Mouse (Mus musculus) heart, postnatal 14 days (tissue): ENCODE results near the gene Gm1604a. TPM values are rescaled to one million over a fixed set of nuclear protein-coding genes. Genes with fewer than 3 reads are reported as not detected.
"Not testable (repeated sequence)": the region's sequence is repeated elsewhere in the genome, so short reads cannot be mapped to it uniquely, and the experiment has no call there.

Experiments used
- DNase-seq, 2 experiments: peaks; one replicate each; pipeline ENCODE4 v3.0.0; 2021 to 2022
- intact Hi-C: fragments of 180-260 bp; cut with DNase I; formaldehyde crosslinking; loops from one replicate; pipeline ENCODE4 v1.15.1; 2025
- long read RNA-seq, 2 experiments: library from polyadenylated mRNA; stranded (forward); transcript quantifications; one replicate each; pipeline ENCODE4 v2.0.0; 2021
- total RNA-seq, 2 experiments: library from RNA; stranded (reverse); gene quantifications; 2 replicates each; pipeline ENCODE4 v1.2.3; 2021

Gene Gm1604a
- total RNA-seq = not detected
- long read RNA-seq, experiment 1 = 0 reads
- long read RNA-seq, experiment 2 = 0 reads

- DNase-seq, intact Hi-C loops: not testable (repeated sequence)
Measured at GRCm38 (mm10) chr17:7025257-7025656, at the start of gene Gm1604a. Gene Gm1604a, plus strand, starts transcription at chr17:7025568.

- intact Hi-C loops = not testable (repeated sequence)
- peak; percentile 70 to 75 for DNase-seq
Measured at GRCm38 (mm10) chr17:6978287-6979248, 46.8 kb upstream of the Gm1604a start, which contains the start of gene Gm49721. Gene Gm49721, plus strand, starts transcription at chr17:6978904.

GRCm38 (mm10) chr17:6979380-6979779 lies 46.0 kb upstream of the Gm1604a start:
- intact Hi-C loops, DNase-seq: not testable (repeated sequence)

- DNase-seq, intact Hi-C loops: not testable (repeated sequence)
Measured at GRCm38 (mm10) chr17:6980144-6980543, 45.2 kb upstream of the Gm1604a start.

- intact Hi-C loops, DNase-seq: not testable (repeated sequence)
Measured at GRCm38 (mm10) chr17:6986118-6986517, 39.2 kb upstream of the Gm1604a start.

GRCm38 (mm10) chr17:6995504-6995903 lies 29.9 kb upstream of the Gm1604a start:
- DNase-seq, intact Hi-C loops: not testable (repeated sequence)

GRCm38 (mm10) chr17:6996826-6997225 lies 28.5 kb upstream of the Gm1604a start:
- DNase-seq, intact Hi-C loops: not testable (repeated sequence)

- intact Hi-C loops, DNase-seq: not testable (repeated sequence)
Measured at GRCm38 (mm10) chr17:6997778-6998490, 27.4 kb upstream of the Gm1604a start.

- intact Hi-C loops, DNase-seq: not testable (repeated sequence)
Measured at GRCm38 (mm10) chr17:7001790-7002585, 23.4 kb upstream of the Gm1604a start.

- intact Hi-C loops, DNase-seq: not testable (repeated sequence)
Measured at GRCm38 (mm10) chr17:7003392-7003791, 22.0 kb upstream of the Gm1604a start.

GRCm38 (mm10) chr17:7005646-7006045 lies 19.7 kb upstream of the Gm1604a start:
- intact Hi-C loops, DNase-seq: not testable (repeated sequence)

- intact Hi-C loops, DNase-seq: not testable (repeated sequence)
Measured at GRCm38 (mm10) chr17:7008885-7009284, 16.5 kb upstream of the Gm1604a start.

- intact Hi-C loops, DNase-seq: not testable (repeated sequence)
Measured at GRCm38 (mm10) chr17:7009440-7009839, 15.9 kb upstream of the Gm1604a start.

- DNase-seq, intact Hi-C loops: not testable (repeated sequence)
Measured at GRCm38 (mm10) chr17:7009901-7010300, 15.5 kb upstream of the Gm1604a start.

- intact Hi-C loops, DNase-seq: not testable (repeated sequence)
Measured at GRCm38 (mm10) chr17:7014190-7014589, 11.2 kb upstream of the Gm1604a start.

GRCm38 (mm10) chr17:7025764-7026346 lies 487 bp downstream of the Gm1604a start:
- intact Hi-C loops, DNase-seq: not testable (repeated sequence)

GRCm38 (mm10) chr17:7030204-7030603 lies 4.8 kb downstream of the Gm1604a start:
- intact Hi-C loops, DNase-seq: not testable (repeated sequence)

GRCm38 (mm10) chr17:7030622-7031174 lies 5.3 kb downstream of the Gm1604a start:
- intact Hi-C loops, DNase-seq: not testable (repeated sequence)
